Mouse (Mus musculus): ENCODE measurements at regions not wholly inside any gene's neighbourhood (a gene's known extent, or its start where the extent isn't known, plus 50 kb on each side); places are given as distances from the start of the nearest gene placed in this dataset.
"Not testable (repeated sequence)": the region's sequence is repeated elsewhere in the genome, so short reads cannot be mapped to it uniquely, and the experiment has no call there.

DNA sequence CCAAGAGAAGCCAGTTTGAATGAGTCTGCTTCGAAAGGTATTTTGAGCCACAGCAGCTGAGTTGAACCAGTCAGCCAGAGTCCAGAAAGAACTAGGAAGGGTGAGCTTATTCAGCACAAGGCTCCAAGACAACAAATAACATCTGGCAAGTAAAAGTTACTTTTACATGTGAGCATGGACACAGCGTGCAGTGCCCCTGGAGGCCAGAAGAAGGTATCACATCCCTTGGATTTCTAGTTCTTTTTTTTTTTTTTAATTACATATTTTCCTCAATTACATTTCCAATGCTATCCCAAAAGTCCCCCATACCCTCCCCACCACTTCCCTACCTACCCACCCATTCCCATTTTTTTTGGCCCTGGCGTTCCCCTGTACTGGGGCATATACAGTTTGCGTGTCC is 367.4 kb downstream of the Gm9008 start:
- DNase-seq (ENCODE audit: low spot score); H3K9me3 ChIP-seq (replicated peaks; ENCODE audit: control insufficient read depth, low read length); H3K36me3 ChIP-seq (replicated peaks; ENCODE audit: control insufficient read depth, insufficient read depth, low read depth, low read length); H3K9ac ChIP-seq (replicated peaks; ENCODE audit: low read length); H3K27ac ChIP-seq (replicated peaks; ENCODE audit: low read depth, low read length); H3K4me1 ChIP-seq (ENCODE audit: control insufficient read depth, insufficient read depth, low read length); H3K27me3 ChIP-seq (ENCODE audit: control insufficient read depth, insufficient read depth, low read length); H3K4me2 ChIP-seq (ENCODE audit: low read depth, low read length); ATAC-seq (replicated peaks; ENCODE audit: insufficient number of reproducible peaks, low FRiP score, low TSS enrichment, low read depth); H3K4me3 ChIP-seq (ENCODE audit: low read depth, low read length): not testable (repeated sequence)
- WGBS, result 94% methylated on average over 4 of the region's 4 CpGs

DNA sequence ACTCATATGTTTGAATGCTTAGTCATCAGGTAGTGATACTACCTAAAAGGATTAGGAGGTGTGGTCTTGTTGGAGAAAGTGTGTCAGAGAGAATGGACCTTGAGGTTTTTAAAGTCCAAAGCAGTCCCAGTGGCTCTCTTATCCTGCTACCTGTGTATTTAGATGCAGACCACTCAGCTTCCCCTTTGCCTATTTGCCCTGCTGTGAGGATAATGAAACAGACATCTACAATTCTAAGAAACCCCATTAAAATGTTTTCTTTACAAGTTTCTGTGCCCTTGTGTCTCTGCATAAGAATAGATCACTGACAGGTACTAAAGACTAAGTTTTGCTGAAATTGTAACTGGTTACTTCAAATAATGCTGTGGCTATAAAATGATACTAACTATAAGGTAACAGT is 381.8 kb downstream of the Gm9008 start:
- no peak overlapping the region for H3K4me2 ChIP-seq (ENCODE audit: low read depth, low read length)
- no peaks in the 10 kb centered on the region for H3K27me3 ChIP-seq (ENCODE audit: control insufficient read depth, insufficient read depth, low read length)
- H3K9me3 ChIP-seq (replicated peaks; ENCODE audit: control insufficient read depth, low read length), result no peaks in the 10 kb centered on the region
- ATAC-seq (replicated peaks; ENCODE audit: insufficient number of reproducible peaks, low FRiP score, low TSS enrichment, low read depth), result no peak
- H3K9ac ChIP-seq (replicated peaks; ENCODE audit: low read length), result no peak overlapping the region
- H3K36me3 ChIP-seq (replicated peaks; ENCODE audit: control insufficient read depth, insufficient read depth, low read depth, low read length), result no peaks in the 10 kb centered on the region
- no peak overlapping the region for H3K4me3 ChIP-seq (ENCODE audit: low read depth, low read length)
- H3K27ac ChIP-seq (replicated peaks; ENCODE audit: low read depth, low read length), result no peak overlapping the region
- DNase-seq (ENCODE audit: low spot score), result no peak
- no peaks in the 10 kb centered on the region for H3K4me1 ChIP-seq (ENCODE audit: control insufficient read depth, insufficient read depth, low read length)

DNA sequence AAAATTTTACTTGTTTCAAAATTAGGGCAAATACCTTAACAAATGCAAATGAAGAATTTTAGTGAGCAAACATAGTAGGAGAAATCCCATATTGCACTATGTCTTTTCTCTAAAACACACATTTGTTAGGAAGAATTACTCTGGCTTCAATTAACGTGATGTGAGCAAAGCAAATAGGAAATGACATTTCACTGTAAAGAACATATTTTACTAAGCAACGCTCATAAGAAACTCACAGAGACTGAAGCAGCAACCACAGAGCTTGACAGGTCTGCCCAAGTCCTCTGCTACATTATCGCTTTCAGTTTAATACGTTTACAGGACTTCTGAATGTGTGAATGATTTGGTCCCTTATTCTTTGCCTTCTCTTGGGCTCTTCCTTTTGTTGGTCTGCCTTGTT is 383.2 kb downstream of the Gm9008 start:
- ATAC-seq (replicated peaks; ENCODE audit: insufficient number of reproducible peaks, low FRiP score, low TSS enrichment, low read depth) (no peak), DNase-seq (ENCODE audit: low spot score) (peak; percentile 12)
- no peak overlapping the region for H3K4me2 ChIP-seq (ENCODE audit: low read depth, low read length)
- no peaks in the 10 kb centered on the region for H3K27me3 ChIP-seq (ENCODE audit: control insufficient read depth, insufficient read depth, low read length)
- WGBS, result 69% methylated on average over 4 of the region's 4 CpGs
- H3K36me3 ChIP-seq (replicated peaks; ENCODE audit: control insufficient read depth, insufficient read depth, low read depth, low read length), result no peaks in the 10 kb centered on the region
- no peak overlapping the region for H3K9ac ChIP-seq (replicated peaks; ENCODE audit: low read length)
- H3K27ac ChIP-seq (replicated peaks; ENCODE audit: low read depth, low read length), result no peak overlapping the region
- no peaks in the 10 kb centered on the region for H3K4me1 ChIP-seq (ENCODE audit: control insufficient read depth, insufficient read depth, low read length)
- H3K9me3 ChIP-seq (replicated peaks; ENCODE audit: control insufficient read depth, low read length), result no peaks in the 10 kb centered on the region
- no peak overlapping the region for H3K4me3 ChIP-seq (ENCODE audit: low read depth, low read length)

DNA sequence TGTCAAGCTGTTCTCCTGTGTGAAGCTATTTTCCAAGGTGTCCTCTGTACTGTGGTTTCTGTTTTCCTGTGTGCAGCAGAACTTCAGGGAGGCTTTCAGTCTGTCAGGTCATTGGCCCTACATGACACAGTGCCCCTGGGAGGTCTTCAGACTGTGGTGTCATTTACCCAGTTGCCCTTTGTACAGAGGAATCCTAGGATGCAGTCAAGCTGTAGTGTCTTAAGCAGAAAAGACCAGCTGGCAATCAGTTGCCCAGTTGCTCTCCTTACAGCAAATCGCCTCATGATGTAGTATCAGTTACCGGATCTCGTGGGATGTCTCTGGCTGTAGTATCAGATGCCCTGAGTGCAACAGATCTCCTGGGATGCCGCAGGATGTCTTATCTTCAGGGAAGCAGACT is 432.2 kb downstream of the Gm9008 start:
- DNase-seq (ENCODE audit: low spot score), result no peak
- no peaks in the 10 kb centered on the region for H3K36me3 ChIP-seq (replicated peaks; ENCODE audit: control insufficient read depth, insufficient read depth, low read depth, low read length)
- H3K4me1 ChIP-seq (ENCODE audit: control insufficient read depth, insufficient read depth, low read length), result no peaks in the 10 kb centered on the region
- H3K27me3 ChIP-seq (ENCODE audit: control insufficient read depth, insufficient read depth, low read length), result no peaks in the 10 kb centered on the region
- H3K4me2 ChIP-seq (ENCODE audit: low read depth, low read length), result no peak overlapping the region
- 77% methylated on average over 4 of the region's 4 CpGs for WGBS
- H3K9ac ChIP-seq (replicated peaks; ENCODE audit: low read length), result no peak overlapping the region
- no peak overlapping the region for H3K4me3 ChIP-seq (ENCODE audit: low read depth, low read length)
- H3K9me3 ChIP-seq (replicated peaks; ENCODE audit: control insufficient read depth, low read length), result no peaks in the 10 kb centered on the region
- ATAC-seq (replicated peaks; ENCODE audit: insufficient number of reproducible peaks, low FRiP score, low TSS enrichment, low read depth), result no peak
- H3K27ac ChIP-seq (replicated peaks; ENCODE audit: low read depth, low read length), result no peak overlapping the region

DNA sequence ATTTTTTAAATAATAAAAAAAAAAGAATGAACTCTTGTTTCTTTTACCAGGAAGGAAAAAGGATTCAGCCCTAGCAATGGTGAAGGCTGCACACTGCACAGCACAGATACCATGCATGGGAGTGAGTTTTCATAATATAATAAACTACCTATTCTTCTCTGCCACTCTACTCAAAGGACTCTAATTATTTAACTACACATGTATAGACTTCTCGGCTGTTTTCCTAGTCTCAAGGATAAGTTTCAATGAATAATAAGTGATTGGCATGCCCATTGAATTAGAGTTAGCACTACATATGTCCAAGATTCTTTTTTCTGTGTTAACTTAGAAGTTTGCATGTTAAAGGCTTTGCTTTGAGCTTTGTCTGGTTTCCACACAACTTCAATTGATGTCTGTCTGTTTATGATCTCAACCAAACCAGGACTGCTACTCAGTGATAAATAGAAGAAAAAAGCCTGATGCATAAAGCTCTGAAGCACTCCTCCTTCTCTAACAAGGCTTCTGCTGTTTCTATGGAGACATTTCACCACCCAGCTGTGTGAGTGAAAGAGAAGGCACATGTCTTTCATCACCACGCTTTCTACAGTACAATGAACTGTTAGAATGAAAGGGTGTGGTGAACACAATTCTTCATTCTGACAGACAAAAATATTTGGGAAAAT is 444.8 kb downstream of the Gm9008 start:
- 47% methylated on average over 2 of the region's 2 CpGs for WGBS
- Histone ChIP-seq H3K4me2 (ENCODE audit: low read depth, low read length) (no peak overlapping the region), H3K27me3 (ENCODE audit: control insufficient read depth, insufficient read depth, low read length) (no peaks in the 10 kb centered on the region), H3K9me3 (replicated peaks; ENCODE audit: control insufficient read depth, low read length) (no peaks in the 10 kb centered on the region), H3K27ac (replicated peaks; ENCODE audit: low read depth, low read length) (no peak overlapping the region), H3K4me1 (ENCODE audit: control insufficient read depth, insufficient read depth, low read length) (no peaks in the 10 kb centered on the region), H3K36me3 (replicated peaks; ENCODE audit: control insufficient read depth, insufficient read depth, low read depth, low read length) (no peaks in the 10 kb centered on the region), H3K9ac (replicated peaks; ENCODE audit: low read length) (no peak overlapping the region), H3K4me3 (ENCODE audit: low read depth, low read length) (no peak overlapping the region)
- peak; percentile 39; the same call in 1 of the 2 replicates for ATAC-seq (replicated peaks; ENCODE audit: insufficient number of reproducible peaks, low FRiP score, low TSS enrichment, low read depth)
- DNase-seq (ENCODE audit: low spot score), result peak; percentile 25

DNA sequence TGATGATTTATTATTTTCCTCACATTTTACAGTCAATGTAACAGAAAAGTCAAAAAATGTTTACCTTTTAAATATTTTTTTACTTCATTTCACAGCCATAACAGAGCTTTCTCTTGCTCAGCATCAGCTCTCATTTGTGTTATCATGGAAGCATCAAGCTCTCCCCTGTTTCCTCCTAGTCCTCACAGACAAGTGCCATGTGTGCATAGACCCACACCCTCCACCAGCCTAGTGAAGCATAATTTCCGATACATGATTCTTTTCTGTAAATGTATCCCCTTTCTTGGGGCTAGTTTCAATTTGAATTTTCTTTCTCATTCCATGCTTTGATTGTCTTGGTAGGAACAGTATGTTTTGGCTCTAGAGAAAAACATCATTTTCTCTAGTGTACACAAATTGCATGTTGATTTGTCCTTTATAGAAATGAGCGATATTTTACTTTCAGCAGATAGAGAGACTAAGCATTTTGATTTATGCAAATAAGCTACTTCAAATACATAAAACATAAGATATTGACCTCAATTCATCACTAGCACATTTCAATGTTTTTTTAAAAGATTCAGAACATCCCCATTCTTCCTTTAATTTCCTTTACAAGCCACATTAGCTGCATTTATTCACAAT is 489.7 kb downstream of the Gm9008 start:
- no peak overlapping the region for H3K27ac ChIP-seq (replicated peaks; ENCODE audit: low read depth, low read length)
- no peak overlapping the region for H3K4me3 ChIP-seq (ENCODE audit: low read depth, low read length)
- no peak overlapping the region for H3K9ac ChIP-seq (replicated peaks; ENCODE audit: low read length)
- no peaks in the 10 kb centered on the region for H3K9me3 ChIP-seq (replicated peaks; ENCODE audit: control insufficient read depth, low read length)
- DNase-seq (ENCODE audit: low spot score) (no peak), ATAC-seq (replicated peaks; ENCODE audit: insufficient number of reproducible peaks, low FRiP score, low TSS enrichment, low read depth) (no peak)
- H3K27me3 ChIP-seq (ENCODE audit: control insufficient read depth, insufficient read depth, low read length), result no peaks in the 10 kb centered on the region
- no peaks in the 10 kb centered on the region for H3K4me1 ChIP-seq (ENCODE audit: control insufficient read depth, insufficient read depth, low read length)
- 92% methylated on average over 2 of the region's 2 CpGs for WGBS
- H3K4me2 ChIP-seq (ENCODE audit: low read depth, low read length), result no peak overlapping the region
- no peaks in the 10 kb centered on the region for H3K36me3 ChIP-seq (replicated peaks; ENCODE audit: control insufficient read depth, insufficient read depth, low read depth, low read length)

All from embryonic facial prominence, embryonic 11.5 days (tissue).